Mouse (Mus musculus): Measurements from ENCODE around the gene Olfr1410. TPM values are rescaled to one million over a fixed set of nuclear protein-coding genes. Genes with fewer than 3 reads are reported as not detected.

The Olfr1410 gene
- polyA plus RNA-seq, 1 experiment from 2014 or later = not detected

Other genes starting within 250 kb of the Olfr1410 start
- 319 and 321 TPM in 2 replicates for gene Ndufa10, start 131.9 kb upstream of the Olfr1410 start, polyA plus RNA-seq (2016; fragmentation: Nextera tagmentation; extraction: Ambion mirVana)
- not detected in 2 replicates for gene Olfr1416, start 120.7 kb upstream of the Olfr1410 start, polyA plus RNA-seq (2016; fragmentation: Nextera tagmentation; extraction: Ambion mirVana)
- 0.15 TPM in 1 of 2 replicates, not detected in the other for gene Olfr1415, start 109.7 kb upstream of the Olfr1410 start, polyA plus RNA-seq (2016; fragmentation: Nextera tagmentation; extraction: Ambion mirVana)
- gene Olfr1414, start 87.1 kb upstream of the Olfr1410 start, polyA plus RNA-seq (2016; fragmentation: Nextera tagmentation; extraction: Ambion mirVana) = 0.05 TPM in 1 of 2 replicates, not detected in the other
- gene Olfr1413, start 34.5 kb upstream of the Olfr1410 start, polyA plus RNA-seq (2016; fragmentation: Nextera tagmentation; extraction: Ambion mirVana) = not detected in 2 replicates
- not detected in 2 replicates for gene Olfr1412, start 20.0 kb upstream of the Olfr1410 start, polyA plus RNA-seq (2016; fragmentation: Nextera tagmentation; extraction: Ambion mirVana)
- gene Olfr1411, start 11.4 kb upstream of the Olfr1410 start, polyA plus RNA-seq (2016; fragmentation: Nextera tagmentation; extraction: Ambion mirVana) = not detected in 2 replicates
- not detected in 2 replicates for gene Olfr12, start 12.0 kb downstream of the Olfr1410 start, polyA plus RNA-seq (2016; fragmentation: Nextera tagmentation; extraction: Ambion mirVana)
- 341 and 342 TPM in 2 replicates for gene Cops9, start 36.2 kb downstream of the Olfr1410 start, polyA plus RNA-seq (2016; fragmentation: Nextera tagmentation; extraction: Ambion mirVana)
- 0.05 TPM in 1 of 2 replicates, not detected in the other for gene Otos, start 43.1 kb downstream of the Olfr1410 start, polyA plus RNA-seq (2016; fragmentation: Nextera tagmentation; extraction: Ambion mirVana)
- 84.1 and 89.0 TPM in 2 replicates for gene Gpc1, start 225.9 kb downstream of the Olfr1410 start, polyA plus RNA-seq (2016; fragmentation: Nextera tagmentation; extraction: Ambion mirVana)